Mouse (Mus musculus): ENCODE results near the gene Ssbp4. TPM values are rescaled to one million over a fixed set of nuclear protein-coding genes. Genes with fewer than 3 reads are reported as not detected.

Ssbp4 gene
- total and polyA plus RNA-seq, 3 experiments = 84.9 to 212 TPM; not detected in 1

DNA sequence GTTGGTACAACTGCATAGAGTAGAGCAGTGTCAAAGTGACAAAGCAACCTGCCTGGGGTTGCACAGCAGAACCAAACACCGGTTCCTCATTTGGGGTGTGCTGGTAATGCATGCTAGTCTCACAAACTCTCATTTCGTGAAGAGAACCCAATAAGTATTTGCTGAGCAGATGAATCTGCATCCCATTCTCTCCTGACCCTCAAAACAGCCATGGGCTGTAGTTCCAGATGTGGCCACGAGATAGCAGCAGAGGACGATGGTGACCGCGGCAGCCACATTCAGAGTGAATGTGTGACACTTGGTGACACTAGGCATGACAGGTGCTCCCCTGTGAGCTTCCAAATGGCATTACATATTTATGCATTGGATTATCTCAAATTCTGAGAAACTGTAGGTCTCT, 3.2 kb upstream of the Ssbp4 start (continued):
- TF ChIP-seq TBP (IDR thresholded peaks at IDR 0.05; ENCODE audit: low read depth, low read length) (peak; percentile 54), ELF1 (IDR thresholded peaks at IDR 0.05; ENCODE audit: low read depth, low read length) (no peak), BHLHE40 (IDR thresholded peaks at IDR 0.05; ENCODE audit: borderline replicate concordance, low read depth, low read length) (peak; percentile 60; the same call in 1 of the 2 replicates), ZC3H11A (IDR thresholded peaks at IDR 0.05; ENCODE audit: low read depth, low read length) (peak; percentile 86), RCOR1 (IDR thresholded peaks at IDR 0.05; ENCODE audit: low read depth, low read length) (peak; percentile 51), MEF2A (IDR thresholded peaks at IDR 0.05; ENCODE audit: extremely low read depth, insufficient replicate concordance, low read depth, low read length, poor library complexity, severe bottlenecking) (no peak), RAD21 (IDR thresholded peaks at IDR 0.05; ENCODE audit: low read depth, low read length) (peak; percentile 92), USF1 (IDR thresholded peaks at IDR 0.05; ENCODE audit: low read depth, low read length) (peak; percentile 17; the same call in 1 of the 2 replicates), MAFK (IDR thresholded peaks at IDR 0.05; ENCODE audit: borderline replicate concordance, low read depth, low read length) (peak; percentile 62), UBTF (IDR thresholded peaks at IDR 0.05; ENCODE audit: borderline replicate concordance, insufficient read depth, low read depth, low read length) (no peak), MXI1 (IDR thresholded peaks at IDR 0.05; ENCODE audit: low read depth, low read length) (no peak; the same call in none of the 2 replicates), EP300 (IDR thresholded peaks at IDR 0.05; ENCODE audit: low read depth in 1 of 2, low read length in 2 of 2) (0 out of 4 replicates have a peak, but pooled peaks of 1 of the 2 experiments have one; percentile 17), SMC3 (IDR thresholded peaks at IDR 0.05; ENCODE audit: low read depth, low read length) (peak; percentile 90), SIN3A (IDR thresholded peaks at IDR 0.05; ENCODE audit: low read length) (peak; percentile 65; the same call in 1 of the 2 replicates), POLR2A (IDR thresholded peaks at IDR 0.05; ENCODE audit: control insufficient read depth in 1 of 2, insufficient read depth in 1 of 2, low read depth in 1 of 2, low read length in 2 of 2, poor library complexity in 1 of 2) (no peak)

DNA sequence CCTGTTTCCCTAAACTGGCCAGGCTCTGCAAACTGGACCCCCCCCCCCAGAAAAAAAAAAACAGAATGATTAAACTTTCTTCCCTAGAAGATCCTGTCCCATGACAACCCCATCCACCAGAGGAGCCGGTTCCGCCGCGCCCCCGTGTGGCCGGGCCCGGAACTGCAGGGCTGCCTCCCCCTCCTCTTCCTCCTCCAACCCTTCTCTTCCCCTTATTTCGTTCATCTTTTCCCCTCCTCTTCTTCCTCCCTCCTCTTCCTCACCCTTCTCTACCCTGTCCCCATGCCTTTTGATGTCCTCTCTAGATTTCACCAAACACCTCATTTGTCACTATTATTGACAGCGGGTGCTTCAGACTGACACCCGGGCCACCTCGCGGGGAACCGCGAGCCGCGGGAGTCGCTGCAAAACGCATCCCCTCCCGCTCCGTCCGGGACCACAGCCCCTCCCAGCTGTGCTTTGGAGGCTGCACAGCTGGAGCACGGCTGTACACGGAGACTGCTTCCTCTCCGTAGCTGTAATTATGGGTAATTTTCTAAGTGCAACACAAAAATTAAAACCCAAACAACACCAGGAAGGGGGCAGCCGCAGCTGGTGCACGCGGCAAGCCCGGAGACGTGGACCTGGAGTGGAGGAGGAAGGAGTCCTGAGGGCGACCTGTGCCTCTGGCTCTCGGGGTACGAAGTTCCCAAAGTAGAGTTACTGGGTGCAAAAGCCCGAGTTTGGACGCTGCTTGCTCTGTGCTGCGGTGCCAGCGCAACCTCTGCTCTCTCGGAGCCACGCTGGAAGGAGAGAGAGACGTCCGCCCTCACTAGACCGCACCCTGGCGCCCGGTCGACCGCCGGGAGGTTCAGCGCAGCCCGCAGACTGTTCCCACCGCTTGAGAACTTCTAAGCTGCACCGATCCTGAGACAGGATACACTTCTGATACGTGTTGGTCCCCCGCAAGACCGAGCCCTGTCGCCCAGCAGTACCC, 2.4 kb upstream of the Ssbp4 start:
- DNase-seq (ENCODE audit: low read depth, low spot score) = peak; percentile 87
- Histone ChIP-seq H3K27ac (ENCODE audit: control insufficient read depth, low read depth, low read length) (peak overlapping the region; percentile 85), H3K79me2 (ENCODE audit: control insufficient read depth, insufficient read depth, low read length, poor library complexity) (peaks cover 21% of the 10 kb centered on the region), H3K9ac (ENCODE audit: control insufficient read depth, low read depth, low read length, poor library complexity, severe bottlenecking) (peak overlapping the region; percentile 81), H3K36me3 (ENCODE audit: control insufficient read depth in 1 of 2, insufficient read depth in 2 of 2, low read length in 2 of 2) (peaks cover 0 to 3% of the 10 kb centered on the region in 2 experiments; a peak in 2 of 4 replicates), H3K4me3 (ENCODE audit: control insufficient read depth in 1 of 2, insufficient read depth in 1 of 2, low read depth in 2 of 2, low read length in 2 of 2) (peak overlapping the region; percentile 74 to 92), H3K27me3 (ENCODE audit: control insufficient read depth in 1 of 2, insufficient read depth in 2 of 2, low read length in 2 of 2) (no peaks in the 10 kb centered on the region), H3K9me3 (replicated peaks; ENCODE audit: insufficient read depth, low read length) (no peaks in the 10 kb centered on the region), H3K4me1 (ENCODE audit: control insufficient read depth in 1 of 2, insufficient read depth in 2 of 2, low read length in 2 of 2) (peaks cover 0 to 13% of the 10 kb centered on the region in 2 experiments; a peak in 3 of 4 replicates)
- TF ChIP-seq ZNF384 (IDR thresholded peaks at IDR 0.05; ENCODE audit: low read depth, low read length) = peak; percentile 82
- peak; percentile 56 for TF ChIP-seq SMC3 (IDR thresholded peaks at IDR 0.05; ENCODE audit: low read depth, low read length)
- TF ChIP-seq MAFK (IDR thresholded peaks at IDR 0.05; ENCODE audit: borderline replicate concordance, low read depth, low read length) = no peak
- TF ChIP-seq MYB (IDR thresholded peaks at IDR 0.05; ENCODE audit: low read depth, low read length) = no peak
- TF ChIP-seq GABPA (IDR thresholded peaks at IDR 0.05; ENCODE audit: low read depth, low read length) = no peak
- TF ChIP-seq EP300 (IDR thresholded peaks at IDR 0.05; ENCODE audit: low read depth in 1 of 2, low read length in 2 of 2) = no peak
- TF ChIP-seq USF2 (IDR thresholded peaks at IDR 0.05; ENCODE audit: borderline replicate concordance in 1 of 2, insufficient read depth in 1 of 2, low read depth in 1 of 2, low read length in 2 of 2) = no peak
- TF ChIP-seq MYC (IDR thresholded peaks at IDR 0.05; ENCODE audit: low read depth, low read length) = 0 out of 2 replicates have a peak, but pooled peaks have one; percentile 43
- peak; percentile 38; the same call in 1 of the 2 replicates for TF ChIP-seq ZMIZ1 (IDR thresholded peaks at IDR 0.05; ENCODE audit: low read depth, low read length)
- TF ChIP-seq MEF2A (IDR thresholded peaks at IDR 0.05; ENCODE audit: extremely low read depth, insufficient replicate concordance, low read depth, low read length, poor library complexity, severe bottlenecking) = no peak
- 0 out of 2 replicates have a peak, but pooled peaks have one; percentile 12 for TF ChIP-seq MAX (IDR thresholded peaks at IDR 0.05; ENCODE audit: low read length)
- peak; percentile 66 for TF ChIP-seq MXI1 (IDR thresholded peaks at IDR 0.05; ENCODE audit: low read depth, low read length)
- TF ChIP-seq TBP (IDR thresholded peaks at IDR 0.05; ENCODE audit: low read depth, low read length) = 0 out of 2 replicates have a peak, but pooled peaks have one; percentile 34
- peak; percentile 74 to 92 (median 90) for TF ChIP-seq CTCF (IDR thresholded peaks at IDR 0.05 in 2 of 3, conservative IDR thresholded peaks at IDR 0.05 in 1 of 3; ENCODE audit: control insufficient read depth in 1 of 3, insufficient read depth in 1 of 3, low read depth in 2 of 3, low read length in 3 of 3, poor library complexity in 1 of 3, severe bottlenecking in 1 of 3)
- TF ChIP-seq E2F4 (IDR thresholded peaks at IDR 0.05; ENCODE audit: borderline replicate concordance, low read depth, low read length) = no peak
- TF ChIP-seq NRF1 (IDR thresholded peaks at IDR 0.05; ENCODE audit: insufficient read depth, low read depth, low read length, poor library complexity, severe bottlenecking) = no peak
- TF ChIP-seq ELF1 (IDR thresholded peaks at IDR 0.05; ENCODE audit: low read depth, low read length) = no peak
- peak; percentile 44 for TF ChIP-seq RAD21 (IDR thresholded peaks at IDR 0.05; ENCODE audit: low read depth, low read length)
- TF ChIP-seq JUND (IDR thresholded peaks at IDR 0.05; ENCODE audit: low read depth, low read length) = no peak
- peak; percentile 68; the same call in 1 of the 2 replicates for TF ChIP-seq MAZ (IDR thresholded peaks at IDR 0.05; ENCODE audit: low read depth, low read length)
- no peak for TF ChIP-seq ZC3H11A (IDR thresholded peaks at IDR 0.05; ENCODE audit: low read depth, low read length)
- peak; percentile 68; the same call in 1 of the 2 replicates for TF ChIP-seq CHD1 (IDR thresholded peaks at IDR 0.05; ENCODE audit: low read depth, low read length)

Data from MEL (cell line).